Mouse (Mus musculus) myocyte (in vitro differentiated cells): ENCODE data around the gene Lamp2.

Source experiments
- CEBPB ChIP-seq: IDR thresholded peaks from 2 replicates; pipeline ENCODE4 v1.6.1; 2011; ENCODE audit warnings: mild to moderate bottlenecking, moderate library complexity; ENCODE audit not compliant: poor library complexity, insufficient read depth, severe bottlenecking
- E2F4 ChIP-seq: IDR thresholded peaks from one replicate; pipeline ENCODE4 v1.6.1; 2011; ENCODE audit warnings: mild to moderate bottlenecking, control low read depth, moderate library complexity; ENCODE audit not compliant: insufficient read depth
- MAX ChIP-seq: IDR thresholded peaks from one replicate; pipeline ENCODE4 v1.6.1; 2011; ENCODE audit warnings: low read depth, mild to moderate bottlenecking, control low read depth
- MYOG ChIP-seq, 3 experiments: IDR thresholded peaks; one replicate each; pipeline ENCODE4 v1.6.1; 2011; ENCODE audit warnings: control low read depth in 2 of 3, low read depth in 2 of 3, mild to moderate bottlenecking in 2 of 3; ENCODE audit not compliant: insufficient read length in 2 of 3, control insufficient read depth in 1 of 3, insufficient read depth in 1 of 3
- POLR2A ChIP-seq: IDR thresholded peaks from one replicate; pipeline ENCODE4 v1.6.1; 2011; ENCODE audit warnings: low read depth, mild to moderate bottlenecking, control low read depth, moderate library complexity; ENCODE audit not compliant: insufficient read length
- POLR2AphosphoS2 ChIP-seq: IDR thresholded peaks from one replicate; pipeline ENCODE4 v1.6.1; 2011; ENCODE audit warnings: low read depth, control low read depth; ENCODE audit not compliant: insufficient read length
- REST ChIP-seq: IDR thresholded peaks from one replicate; pipeline ENCODE4 v1.6.1; 2011; ENCODE audit warnings: mild to moderate bottlenecking, control low read depth, moderate library complexity; ENCODE audit not compliant: insufficient read depth, insufficient read length
- SRF ChIP-seq: IDR thresholded peaks from one replicate; pipeline ENCODE4 v1.6.1; 2011; ENCODE audit warnings: low read depth; ENCODE audit not compliant: control insufficient read depth, insufficient read length
- TCF12 ChIP-seq: IDR thresholded peaks from one replicate; pipeline ENCODE4 v1.6.1; 2011; ENCODE audit warnings: mild to moderate bottlenecking, control low read depth; ENCODE audit not compliant: poor library complexity, insufficient read depth, severe bottlenecking
- TCF3 ChIP-seq: IDR thresholded peaks from one replicate; pipeline ENCODE4 v1.6.1; 2011; ENCODE audit warnings: low read depth, control low read depth; ENCODE audit not compliant: insufficient read length
- USF1 ChIP-seq: IDR thresholded peaks from one replicate; pipeline ENCODE4 v1.6.1; 2011; ENCODE audit warnings: low read depth, mild to moderate bottlenecking, control low read depth, moderate library complexity

GRCm38 (mm10) chrX:38445705-38446104 is 10.5 kb downstream of the Lamp2 start:
- TF ChIP-seq POLR2A (no peak), E2F4 (no peak), CEBPB (no peak), MAX (no peak), USF1 (no peak), POLR2AphosphoS2 (no peak), TCF12 (no peak), TCF3 (no peak), SRF (no peak), MYOG (IDR thresholded peaks at IDR 0.05; ENCODE audit: control insufficient read depth in 1 of 3, insufficient read depth in 1 of 3, insufficient read length in 2 of 3, low read depth in 2 of 3) (no peak), REST (no peak)
